Mouse (Mus musculus) hindbrain, postnatal 0 days (tissue): ENCODE results near the gene Hmgb4. TPM values are rescaled to one million over a fixed set of nuclear protein-coding genes. Genes with fewer than 3 reads are reported as not detected.

Experiments used
- ATAC-seq: fragments of 200-750 bp; cut with Nextera tagmentation; 2 replicates; pipeline ENCODE4 v1.8.0; 2017; ENCODE audit warnings: mild to moderate bottlenecking, moderate TSS enrichment, moderate library complexity
- DNase-seq: peaks from one replicate; pipeline ENCODE4 v3.0.0-alpha.2; 2015; ENCODE audit warnings: low spot score
- H3K27ac ChIP-seq: fragments of 300-500 bp; sonication (generic); 2 replicates; pipeline ENCODE4 v1.5.1; 2014; ENCODE audit warnings: mild to moderate bottlenecking
- H3K27me3 ChIP-seq: fragments of 300-500 bp; sonication (generic); 2 replicates; pipeline ENCODE4 v1.6.1; 2014; ENCODE audit warnings: low read length, mixed read lengths; ENCODE audit not compliant: insufficient read depth
- H3K36me3 ChIP-seq: fragments of 300-500 bp; sonication (generic); 2 replicates; pipeline ENCODE4 v1.6.1; 2014; ENCODE audit warnings: low read length, mixed read lengths; ENCODE audit not compliant: insufficient read depth
- H3K4me1 ChIP-seq: fragments of 300-500 bp; sonication (generic); 2 replicates; pipeline ENCODE4 v1.6.1; 2014; ENCODE audit warnings: antibody characterized with exemption, low read length, mixed read lengths; ENCODE audit not compliant: insufficient read depth
- H3K4me2 ChIP-seq: fragments of 300-500 bp; sonication (generic); 2 replicates; pipeline ENCODE4 v1.6.1; 2014; ENCODE audit warnings: low read depth, mild to moderate bottlenecking, low read length, moderate library complexity, mixed read lengths
- H3K4me3 ChIP-seq: fragments of 300-500 bp; sonication (generic); 2 replicates; pipeline ENCODE4 v1.5.1; 2014; ENCODE audit warnings: low read length
- H3K9ac ChIP-seq: fragments of 300-500 bp; sonication (generic); replicated peaks from 2 replicates; pipeline ENCODE4 v1.6.1; 2014; ENCODE audit warnings: mild to moderate bottlenecking, low read length, moderate library complexity, mixed read lengths
- H3K9me3 ChIP-seq: fragments of 300-500 bp; sonication (generic); 2 replicates; pipeline ENCODE4 v1.6.1; 2016; ENCODE audit warnings: low read length, mixed read lengths
- CTCF ChIP-seq: IDR thresholded peaks from 2 replicates; pipeline ENCODE4 v1.5.1; 2016; ENCODE audit warnings: antibody characterized with exemption, control low read depth, low read depth
- whole genome bisulfite sequencing: fragments of 180-500 bp; shearing (Covaris S2); extraction: QIAGEN DNeasy Blood & Tissue Kit; methylation state at CpG from one replicate; pipeline ENCODE4 v1.1.7; 2014; 5-methylcytosine and 5-hydroxymethylcytosine counted together
- polyA plus RNA-seq: library from polyadenylated mRNA; unstranded; fragments of >200 nt; fragmentation: Nextera tagmentation; extraction: Ambion mirVana; gene quantifications from 2 replicates; pipeline ENCODE4 v1.2.1, GENCODE M21; 2015
- total RNA-seq: library from RNA; depleted of rRNA; stranded (reverse); fragments of >200 nt; gene quantifications from 2 replicates; pipeline ENCODE4 v1.2.3, GENCODE M21; 2014; rRNA removed

Hmgb4 gene
- total RNA-seq (not detected in 2 replicates), polyA plus RNA-seq (not detected in 2 replicates)

- Histone ChIP-seq H3K36me3 (no peaks in the 10 kb centered on the region), H3K4me2 (no peak within 1 kb of the TSS), H3K9me3 (no peaks in the 10 kb centered on the region), H3K27ac (no peak within 1 kb of the TSS), H3K27me3 (no peaks in the 10 kb centered on the region), H3K4me1 (no peaks in the 10 kb centered on the region), H3K9ac (no peak within 1 kb of the TSS), H3K4me3 (no peak within 1 kb of the TSS)
- no peak for ATAC-seq
- WGBS = 59% methylated on average over 8 of the region's 8 CpGs
- no peak for TF ChIP-seq CTCF
- DNase-seq = no peak
Observed at GRCm38 (mm10) chr4:128260907-128261560, at the start of gene Hmgb4. Gene Hmgb4, minus strand, starts transcription at chr4:128260957.

GRCm38 (mm10) chr4:128306011-128306410 lies 45.3 kb upstream of the Hmgb4 start:
- WGBS = 94% methylated on average over 8 of the region's 8 CpGs
- no peaks in the 10 kb centered on the region for H3K4me1 ChIP-seq
- ATAC-seq (no peak), DNase-seq (no peak)
- no peak overlapping the region for H3K27ac ChIP-seq
- H3K4me3 ChIP-seq = no peak overlapping the region
- H3K9me3 ChIP-seq = no peaks in the 10 kb centered on the region
- no peak overlapping the region for H3K9ac ChIP-seq
- H3K4me2 ChIP-seq = no peak overlapping the region
- peaks cover 8% of the 10 kb centered on the region; the same call in 1 of the 2 replicates for H3K36me3 ChIP-seq
- H3K27me3 ChIP-seq = no peaks in the 10 kb centered on the region
- TF ChIP-seq CTCF = no peak

- Histone ChIP-seq H3K4me1 (no peaks in the 10 kb centered on the region), H3K9ac (no peak overlapping the region), H3K4me3 (no peak overlapping the region), H3K27me3 (no peaks in the 10 kb centered on the region), H3K27ac (no peak overlapping the region), H3K36me3 (peaks cover 11% of the 10 kb centered on the region; the same call in 1 of the 2 replicates), H3K4me2 (no peak overlapping the region), H3K9me3 (no peaks in the 10 kb centered on the region)
- ATAC-seq = no peak
- TF ChIP-seq CTCF = no peak
- WGBS = 65% methylated on average over 8 of the region's 8 CpGs
- no peak for DNase-seq
Observed at GRCm38 (mm10) chr4:128304049-128304448, 43.3 kb upstream of the Hmgb4 start.

GRCm38 (mm10) chr4:128288095-128288494 lies 27.3 kb upstream of the Hmgb4 start:
- DNase-seq = peak; percentile 74
- no peak overlapping the region for H3K4me3 ChIP-seq
- H3K36me3 ChIP-seq = no peaks in the 10 kb centered on the region
- TF ChIP-seq CTCF = no peak
- H3K27ac ChIP-seq = peak overlapping the region; percentile 46; the same call in 1 of the 2 replicates
- 39% methylated on average over 7 of the region's 7 CpGs for WGBS
- no peak overlapping the region for H3K9ac ChIP-seq
- H3K27me3 ChIP-seq = no peaks in the 10 kb centered on the region
- H3K4me2 ChIP-seq = no peak overlapping the region
- H3K4me1 ChIP-seq = 0 out of 2 replicates have a peak, but pooled peaks cover 3% of the 10 kb centered on the region
- peak; percentile 75 for ATAC-seq
- H3K9me3 ChIP-seq = no peaks in the 10 kb centered on the region

GRCm38 (mm10) chr4:128285009-128285408 lies 24.3 kb upstream of the Hmgb4 start:
- WGBS = 61% methylated on average over 1 of the region's 1 CpGs
- no peak for TF ChIP-seq CTCF
- H3K4me1 ChIP-seq = 0 out of 2 replicates have a peak, but pooled peaks cover 3% of the 10 kb centered on the region
- no peaks in the 10 kb centered on the region for H3K9me3 ChIP-seq
- ATAC-seq = no peak
- H3K9ac ChIP-seq = no peak overlapping the region
- DNase-seq = no peak
- H3K36me3 ChIP-seq = no peaks in the 10 kb centered on the region
- no peak overlapping the region for H3K4me3 ChIP-seq
- H3K27ac ChIP-seq = no peak overlapping the region
- no peak overlapping the region for H3K4me2 ChIP-seq
- no peaks in the 10 kb centered on the region for H3K27me3 ChIP-seq

- Histone ChIP-seq H3K36me3 (no peaks in the 10 kb centered on the region; the same call in 1 of the 2 replicates), H3K9ac (no peak overlapping the region), H3K4me3 (no peak overlapping the region), H3K4me1 (0 out of 2 replicates have a peak, but pooled peaks cover 10% of the 10 kb centered on the region), H3K4me2 (no peak overlapping the region), H3K9me3 (no peaks in the 10 kb centered on the region), H3K27me3 (no peaks in the 10 kb centered on the region), H3K27ac (no peak overlapping the region)
- ATAC-seq (no peak), DNase-seq (no peak)
- WGBS = 70% methylated on average over 6 of the region's 6 CpGs
- TF ChIP-seq CTCF = no peak
Observed at GRCm38 (mm10) chr4:128275586-128275985, 14.8 kb upstream of the Hmgb4 start.

- Histone ChIP-seq H3K9ac (no peak overlapping the region), H3K4me2 (no peak overlapping the region), H3K36me3 (no peaks in the 10 kb centered on the region; the same call in 1 of the 2 replicates), H3K4me3 (no peak overlapping the region), H3K9me3 (no peaks in the 10 kb centered on the region), H3K27me3 (no peaks in the 10 kb centered on the region), H3K27ac (no peak overlapping the region), H3K4me1 (0 out of 2 replicates have a peak, but pooled peaks cover 13% of the 10 kb centered on the region)
- 78% methylated on average over 5 of the region's 5 CpGs for WGBS
- DNase-seq = no peak
- no peak for TF ChIP-seq CTCF
- no peak for ATAC-seq
Observed at GRCm38 (mm10) chr4:128275116-128275515, 14.4 kb upstream of the Hmgb4 start.
